Mouse (Mus musculus) retina, postnatal 7 days (tissue): ENCODE measurements around the gene St3gal5.

Experiments
- DNase-seq: peaks from one replicate; pipeline ENCODE4 v3.0.0-alpha.2; 2012; ENCODE audit warnings: low read depth, low spot score

Gene St3gal5

GRCm38 (mm10) chr6:72203279-72203678, 105.9 kb downstream of the St3gal5 start:
- no peak for DNase-seq
